Mouse (Mus musculus): Measurements from ENCODE around the gene Hsdl1.

- TF ChIP-seq POLR2A (IDR thresholded peaks at IDR 0.05; ENCODE audit: borderline replicate concordance, control insufficient read depth, low read depth, low read length), result no peak
- no peak for TF ChIP-seq CTCF (IDR thresholded peaks at IDR 0.05; ENCODE audit: control insufficient read depth, insufficient read depth, low read length)
Observed at GRCm38 (mm10) chr8:119588321-119588720, 13.3 kb upstream of the Hsdl1 start.

All from bone marrow, adult 2 months (tissue).